Mouse (Mus musculus): Measurements from ENCODE around the gene Opn1mw.
"Not testable (repeated sequence)": the region's sequence is repeated elsewhere in the genome, so short reads cannot be mapped to it uniquely, and the experiment has no call there.

The Opn1mw gene

DNA sequence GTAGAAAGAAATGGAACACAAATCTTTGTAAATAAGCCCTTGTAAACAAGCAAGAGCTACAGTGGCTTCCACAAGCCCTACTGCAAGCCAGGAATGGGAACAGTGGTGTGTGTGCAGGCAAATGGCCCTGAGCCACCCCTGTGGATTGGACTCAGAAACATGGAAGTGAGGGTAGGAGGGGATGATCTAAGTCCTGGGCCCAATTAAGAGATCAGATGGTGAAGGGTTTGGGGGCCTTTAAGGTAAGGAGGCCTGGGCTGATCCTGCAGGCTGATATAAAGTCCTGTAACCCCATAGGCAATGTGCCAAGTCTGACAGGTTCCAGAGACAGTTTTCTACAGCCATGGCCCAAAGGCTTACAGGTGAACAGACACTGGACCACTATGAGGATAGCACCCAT, at the start of gene Opn1mw:
Opn1mw (plus strand) TSS at position 301 of the 400 bp plus-strand sequence.
- no peak for DNase-seq

DNA sequence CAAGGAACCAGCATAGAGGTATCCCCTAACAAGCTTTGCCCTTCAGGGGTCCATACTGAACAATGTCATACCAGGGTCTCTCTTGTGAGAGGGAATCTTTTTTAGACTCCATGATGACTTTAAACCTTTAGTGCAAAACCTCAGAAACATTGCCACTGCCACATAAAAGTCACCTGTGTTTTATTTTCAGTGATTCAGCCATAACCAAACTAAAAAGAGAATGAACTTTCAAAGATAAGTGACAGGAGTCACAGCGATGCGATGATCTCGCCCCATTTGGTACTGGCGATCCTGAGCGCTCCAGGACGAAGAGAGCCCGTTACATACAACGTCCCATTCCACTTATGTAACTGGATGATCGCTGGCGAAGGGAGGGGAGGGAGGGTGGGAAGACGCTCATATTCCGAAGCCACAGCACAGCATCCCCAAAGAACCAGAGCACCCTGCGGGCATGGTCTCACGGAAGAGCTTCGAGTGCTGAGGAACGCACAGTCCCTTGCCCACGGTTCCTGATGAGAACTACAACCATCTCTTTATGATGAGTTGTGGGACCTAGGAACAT, 42.9 kb upstream of the Opn1mw start:
- no peak for DNase-seq

DNA sequence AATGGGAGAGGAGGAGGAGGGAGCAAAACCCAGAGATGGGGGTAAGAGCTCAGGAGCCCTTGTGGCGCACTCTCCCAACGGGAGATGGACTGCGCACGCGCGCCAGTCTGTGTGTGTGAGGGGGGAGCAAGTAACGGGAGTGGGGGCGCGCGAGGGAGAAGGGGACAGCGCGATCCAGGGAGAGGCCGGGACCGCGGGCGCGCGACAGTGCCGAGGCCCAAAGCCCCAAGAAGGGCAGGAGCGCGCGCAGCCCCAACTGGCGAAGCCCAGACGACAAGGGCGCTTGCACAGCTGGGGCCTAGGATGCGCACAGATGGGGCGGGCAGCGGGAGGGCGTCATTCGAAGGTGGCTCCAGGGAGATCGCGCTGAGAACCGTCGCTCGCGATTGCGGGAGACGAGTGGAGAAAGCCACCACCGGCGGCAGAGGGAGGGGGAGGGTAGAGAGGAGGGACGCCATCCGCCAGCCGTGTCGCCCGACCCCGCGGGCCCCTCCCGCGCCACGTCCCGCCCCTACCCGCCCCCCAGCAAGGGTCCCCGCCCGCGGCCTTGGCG, 42.2 kb upstream of the Opn1mw start:
- peak; percentile 71 for DNase-seq

DNA sequence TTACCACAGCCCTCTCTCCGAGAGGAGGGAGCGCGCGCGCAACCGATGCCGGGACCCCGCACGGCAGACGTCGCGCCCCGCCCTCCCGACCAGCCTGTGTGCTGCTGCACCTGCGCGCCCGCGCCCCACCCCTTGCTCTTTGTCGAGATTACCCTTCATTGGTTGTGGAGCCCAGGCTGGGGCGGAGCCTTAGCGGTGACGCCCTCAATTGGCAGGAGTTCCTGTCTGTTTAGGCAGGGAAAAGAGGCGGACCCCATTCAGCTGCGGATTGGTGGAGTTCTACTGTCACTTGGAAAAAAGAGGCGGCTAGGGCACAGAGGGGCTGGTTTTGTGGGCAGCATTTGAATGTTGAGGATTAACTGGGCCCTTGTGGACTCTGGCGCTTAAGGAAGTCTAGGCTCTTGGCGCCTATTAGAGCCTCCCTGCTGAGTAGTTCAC, 41.6 kb upstream of the Opn1mw start:
- DNase-seq: peak; percentile 99

DNA sequence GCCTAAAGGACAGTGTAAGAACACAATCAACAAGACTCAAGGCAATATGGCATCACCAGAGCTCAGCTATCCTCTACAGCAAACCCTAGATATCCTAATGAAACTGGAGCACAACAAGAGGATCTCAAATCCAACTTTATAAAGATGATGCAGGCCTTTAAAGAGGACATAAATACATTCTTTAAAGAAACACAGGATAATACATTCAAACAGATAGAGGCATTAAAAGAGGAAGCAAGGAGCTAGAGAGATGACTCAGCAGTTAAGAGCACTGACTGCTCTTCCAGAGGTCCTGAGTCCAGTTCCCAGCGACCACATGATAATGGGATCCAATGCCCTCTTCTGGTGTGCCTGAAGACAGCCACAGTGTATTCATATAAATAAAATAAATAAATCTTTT, 32.1 kb upstream of the Opn1mw start:
- no peak for DNase-seq

DNA sequence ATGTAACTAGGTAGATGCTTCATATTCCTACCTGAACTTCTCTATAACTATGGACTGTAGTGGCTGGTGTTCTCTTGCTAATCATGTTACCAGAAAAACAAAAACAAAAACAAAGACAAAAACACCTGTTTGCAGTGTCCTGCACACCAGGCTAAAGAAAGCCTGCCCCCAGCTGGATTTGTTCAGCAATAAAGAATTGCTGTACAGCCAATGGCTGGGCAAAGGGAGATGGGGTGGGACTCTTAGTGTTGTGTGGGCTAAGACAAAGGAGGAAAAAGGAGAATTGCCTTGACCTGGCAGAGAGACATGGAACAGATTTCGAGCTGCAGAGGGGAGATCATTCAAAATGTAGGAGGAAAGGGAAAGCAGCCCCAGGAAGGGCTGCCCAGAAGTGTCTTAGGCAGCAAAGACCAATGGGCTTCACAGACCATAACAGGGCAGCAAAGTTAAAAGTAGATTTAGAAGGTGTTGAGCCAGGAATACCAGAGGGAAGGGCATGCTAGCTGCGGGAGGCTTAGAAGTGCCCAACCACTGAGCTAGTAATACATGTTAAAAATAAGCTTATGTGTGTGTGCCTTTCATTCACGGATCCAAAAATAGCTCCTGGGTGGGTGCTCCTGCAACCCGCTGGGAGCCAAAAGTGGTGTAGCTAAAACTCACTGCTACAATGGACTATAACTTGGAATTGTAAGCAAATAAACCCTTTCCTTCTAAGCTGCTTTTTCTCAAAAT, 23.6 kb upstream of the Opn1mw start:
- DNase-seq: no peak

DNA sequence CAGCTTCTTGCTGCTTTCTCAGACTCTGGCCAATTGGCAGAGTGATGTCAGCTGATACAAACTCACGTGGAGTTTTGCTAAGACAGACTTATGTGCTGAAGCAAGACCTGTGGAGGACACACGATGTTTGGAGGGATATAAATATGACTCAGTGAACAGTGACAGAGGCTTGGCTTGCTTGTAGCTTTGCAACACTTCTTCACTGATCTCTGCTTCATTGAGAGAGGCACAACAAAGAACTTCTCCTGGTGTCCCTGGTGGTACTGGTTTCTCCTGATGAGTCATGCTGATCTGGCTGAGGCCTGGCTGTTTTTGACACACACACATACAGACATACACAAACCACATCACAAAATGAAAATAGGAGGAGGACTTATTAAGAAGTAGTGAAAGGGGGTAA, 21.3 kb upstream of the Opn1mw start:
- DNase-seq: no peak

DNA sequence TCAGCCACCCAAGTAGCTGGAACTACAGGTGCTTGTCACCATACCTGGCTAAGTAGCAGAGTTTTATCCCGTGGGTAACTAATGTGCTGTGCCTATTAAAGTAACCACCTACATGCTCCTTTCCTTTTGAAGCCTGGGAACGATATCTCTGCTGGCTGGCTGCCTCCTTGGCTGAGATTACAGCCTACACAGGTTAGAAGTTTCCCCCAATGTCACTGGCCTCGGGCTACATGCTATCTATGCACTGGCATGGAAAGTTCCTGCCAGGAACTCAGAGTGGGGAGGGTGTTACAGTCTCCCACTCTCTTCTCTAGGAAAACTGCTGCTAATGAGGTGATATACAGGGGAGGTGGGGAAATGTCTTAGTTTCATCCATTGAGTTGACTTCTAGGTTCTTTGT, 18.5 kb upstream of the Opn1mw start:
- DNase-seq: no peak

DNA sequence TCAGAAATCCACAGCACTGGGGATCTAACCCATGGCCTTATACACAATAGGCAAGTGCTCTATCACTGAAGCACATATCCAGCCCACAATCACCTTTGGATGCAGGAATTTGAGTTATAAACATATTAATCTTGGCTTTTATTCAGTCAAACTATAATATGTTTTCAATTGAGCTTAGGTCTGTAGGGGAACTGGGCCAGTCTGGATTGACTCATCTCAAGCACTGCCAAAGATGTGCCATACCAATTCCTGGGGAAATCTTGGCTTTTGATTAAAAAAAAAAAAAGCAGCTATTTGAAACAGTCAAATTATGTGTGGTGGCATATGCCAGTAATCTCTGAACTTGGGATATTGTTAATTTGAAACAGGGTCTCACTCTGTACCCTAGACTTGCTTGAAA, 13.2 kb upstream of the Opn1mw start:
- DNase-seq: no peak

DNA sequence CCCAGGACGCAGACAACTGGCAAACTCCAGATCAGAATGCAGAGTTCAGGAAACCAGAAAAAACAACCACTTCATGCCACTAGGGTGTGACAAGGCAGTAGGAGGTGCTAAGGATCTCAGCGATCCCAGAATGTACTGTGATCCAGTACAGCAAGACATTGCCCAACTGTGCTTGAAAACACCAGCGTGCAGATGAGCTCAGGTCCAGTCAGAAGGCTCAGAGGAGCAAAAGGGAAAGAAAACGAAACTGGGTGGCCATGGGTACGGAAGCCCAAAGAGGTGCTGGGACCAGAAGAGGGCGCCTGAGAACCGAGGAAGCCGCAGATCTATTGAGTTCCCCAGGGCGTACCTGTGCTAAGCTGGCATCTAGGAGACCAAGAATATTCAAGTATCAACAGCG, 11.8 kb upstream of the Opn1mw start:
- DNase-seq: peak; percentile 60 to 68

DNA sequence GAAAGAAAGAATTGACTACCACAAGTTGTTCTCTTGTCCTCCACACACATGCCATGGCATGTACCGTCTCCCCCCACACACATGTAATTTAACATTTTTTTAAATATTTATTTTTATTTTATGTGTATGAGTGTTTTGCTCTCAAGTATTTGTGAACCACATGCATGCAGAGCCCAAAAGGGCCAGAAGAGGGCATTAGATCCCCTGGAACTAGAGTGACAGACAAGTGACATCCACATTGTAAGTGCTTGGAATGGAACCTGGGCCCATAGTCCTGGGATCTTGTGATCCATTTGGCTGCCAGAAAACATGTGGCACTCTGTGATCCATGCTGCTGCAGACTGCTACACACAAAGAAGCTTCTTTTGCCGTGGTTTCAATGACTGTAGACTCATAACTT, 2.3 kb upstream of the Opn1mw start:
- peak in 1 of 2 experiments; percentile 25 for DNase-seq

DNA sequence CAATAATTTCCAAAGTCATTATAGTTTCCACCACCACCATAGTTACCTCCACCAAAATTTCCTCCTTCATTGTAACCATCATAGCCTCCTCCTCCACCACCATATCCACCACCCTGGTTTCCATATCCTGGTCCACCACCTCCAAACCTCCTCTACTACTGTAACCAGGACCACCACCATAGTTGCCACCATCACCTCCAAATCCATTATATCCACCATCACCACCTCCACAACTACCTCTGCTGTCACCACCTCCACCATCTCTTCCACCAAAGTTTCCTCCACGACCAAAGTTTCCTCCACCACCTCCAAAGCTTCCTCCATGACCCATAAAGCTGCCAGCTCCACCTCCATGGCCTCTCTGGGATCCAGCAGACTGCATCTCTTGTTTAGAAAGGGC, 8.0 kb downstream of the Opn1mw start, which contains the start of gene Mecp2:
Mecp2 (minus strand) TSS at position 101 of the 400 bp plus-strand sequence.
- not testable (repeated sequence) for DNase-seq

DNA sequence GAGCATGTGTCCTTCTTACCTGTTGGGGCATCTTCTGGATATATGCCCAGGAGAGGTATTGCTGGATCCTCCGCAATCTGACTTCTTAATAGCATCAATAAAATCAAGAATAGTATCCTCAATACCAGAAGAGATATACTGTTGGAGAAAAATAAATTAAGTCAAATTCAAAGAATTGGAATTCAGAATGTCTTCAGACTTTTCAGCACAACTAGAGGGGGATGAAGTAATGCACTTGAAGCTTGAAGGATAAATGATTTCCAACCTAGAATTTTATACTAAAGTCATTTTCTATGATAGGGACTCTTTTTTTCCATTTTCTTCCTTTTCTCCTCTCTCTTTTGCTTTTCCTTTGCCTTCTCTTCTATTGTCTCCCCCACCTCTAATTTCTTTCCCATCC, 40.5 kb downstream of the Opn1mw start, which contains the start of gene Tex28:
Tex28 (minus strand) TSS at position 101 of the 400 bp plus-strand sequence.
- no peak for DNase-seq

DNA sequence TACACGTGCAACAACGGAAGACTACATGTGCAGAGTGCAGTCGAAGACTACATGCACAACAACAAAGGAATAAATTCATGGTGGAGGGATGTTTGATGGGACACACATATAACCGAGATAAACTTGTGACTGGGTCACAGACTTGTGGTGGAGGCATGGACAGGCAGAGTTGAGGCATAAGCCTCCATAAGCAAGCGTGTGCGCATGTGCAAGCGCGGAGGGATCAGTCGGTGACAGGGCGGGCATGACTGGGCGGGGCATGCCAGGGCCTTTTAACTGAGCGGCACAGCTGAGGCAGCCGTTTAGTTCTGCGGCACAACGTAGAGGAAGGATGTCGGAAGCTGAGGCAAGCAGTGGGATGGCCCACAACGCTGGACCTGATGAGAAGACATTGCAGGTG, 49.7 kb downstream of the Opn1mw start, which contains the start of gene Tktl1:
Tktl1 (plus strand) TSS at position 301 of the 400 bp plus-strand sequence.
- no peak for DNase-seq

Measured in kidney, adult 8-10 months (tissue).